ENCODE assay signal across 18 mouse cellular contexts in the genomic region with DNA sequence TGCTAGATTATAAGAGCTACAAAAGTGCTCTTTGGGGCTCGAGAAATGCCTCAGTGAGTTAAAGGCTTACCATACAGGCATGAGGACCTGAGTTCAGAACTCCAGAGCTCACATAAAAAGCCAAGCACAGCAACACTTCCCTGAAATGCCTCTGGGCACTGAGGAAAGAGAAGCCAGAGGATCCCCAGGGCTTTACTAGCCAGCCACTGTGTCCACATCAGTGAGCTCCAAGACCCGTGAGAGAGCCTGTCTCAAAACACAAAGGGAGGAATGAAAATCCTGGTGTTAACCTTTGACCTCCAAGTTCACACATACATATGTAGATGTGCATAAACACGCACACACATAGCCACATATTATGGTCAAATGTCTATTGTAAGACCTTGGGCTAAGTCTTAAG.
"Had no signal": no experiment of that assay in that cellular context is flagged by ENCODE, and none has a peak within 500 bp of the region (broad histone marks: within the 10 kb centered on the region; RNA-seq: fewer than 3 reads in every experiment).

No protein-coding gene starts in this region.

- ATAC-seq: intestine, embryonic 16.5 days; liver, postnatal 0 days had no signal

- H3K4me2 ChIP-seq: limb, embryonic 12.5 days; liver, embryonic 13.5 days; lung, embryonic 15.5 days; neural tube, embryonic 15.5 days had no signal

- H3K4me1 ChIP-seq: limb, embryonic 12.5 days; liver, embryonic 13.5 days; lung, embryonic 15.5 days; megakaryocyte, embryonic 14.5 days; neural tube, embryonic 15.5 days had no signal

- H3K27me3 ChIP-seq: limb, embryonic 12.5 days; liver, embryonic 13.5 days; lung, embryonic 15.5 days; megakaryocyte, embryonic 14.5 days; neural tube, embryonic 15.5 days had no signal

- H3K4me3 ChIP-seq: limb, embryonic 12.5 days; liver, embryonic 13.5 days; lung, embryonic 15.5 days; megakaryocyte, embryonic 14.5 days; myocyte; neural tube, embryonic 15.5 days had no signal

- H3K27ac ChIP-seq: limb, embryonic 12.5 days; liver, embryonic 13.5 days; lung, embryonic 15.5 days; macrophage; neural tube, embryonic 15.5 days had no signal

- H3K36me3 ChIP-seq: limb, embryonic 12.5 days; liver, embryonic 13.5 days; lung, embryonic 15.5 days; neural tube, embryonic 15.5 days had no signal

- DNase-seq: kidney, adult 8-10 months; kidney, postnatal 25 days; layer of hippocampus, adult 9-11 months; layer of hippocampus, postnatal 36 days; liver; liver, embryonic 13.5 days; liver, postnatal 0 days; lung, postnatal 14 days; right cerebral cortex, adult 18-20 months; right cerebral cortex, postnatal 25 days; thymus, postnatal 36 days had no signal

- H3K9me3 ChIP-seq: limb, embryonic 12.5 days; liver, embryonic 13.5 days; lung, embryonic 15.5 days; megakaryocyte, embryonic 14.5 days; neural tube, embryonic 15.5 days had no signal

- H3K9ac ChIP-seq: limb, embryonic 12.5 days; liver, embryonic 13.5 days; liver, postnatal 0 days; lung, embryonic 15.5 days; neural tube, embryonic 15.5 days had no signal
